Mouse (Mus musculus): Measurements from ENCODE around the gene Baz2b. TPM values are rescaled to one million over a fixed set of nuclear protein-coding genes. Genes with fewer than 3 reads are reported as not detected.

Baz2b gene
- 56.7 and 62.0 TPM in 2 replicates for polyA plus RNA-seq (2015; fragmentation: Nextera tagmentation; extraction: Ambion mirVana)

- Histone ChIP-seq H3K4me1 (replicated peaks; ENCODE audit: control insufficient read depth, insufficient read depth, low read length) (peaks cover 25% of the 10 kb centered on the region), H3K9ac (ENCODE audit: low read length) (peak within 1 kb of the TSS; percentile 96), H3K9me3 (ENCODE audit: control insufficient read depth, low read length) (no peaks in the 10 kb centered on the region), H3K27me3 (ENCODE audit: control insufficient read depth, insufficient read depth, low read depth, low read length) (no peaks in the 10 kb centered on the region), H3K27ac (ENCODE audit: low read length) (peak within 1 kb of the TSS; percentile 87), H3K4me2 (ENCODE audit: low read depth, low read length) (peak within 1 kb of the TSS; percentile 75), H3K4me3 (ENCODE audit: low read length) (peak within 1 kb of the TSS; percentile 94), H3K36me3 (ENCODE audit: control insufficient read depth, insufficient read depth, low read length) (peaks cover 5% of the 10 kb centered on the region; the same call in 1 of the 2 replicates)
- WGBS, result under 1% methylated on average over 60 of the region's 109 CpGs
- ATAC-seq (ENCODE audit: low read depth), result peak; percentile 96
Observed at GRCm38 (mm10) chr2:60209703-60210651, at the start of gene Baz2b, which contains the start of gene March7. Gene Baz2b, minus strand, starts transcription at chr2:60209839. Gene March7, plus strand, starts transcription at chr2:60209887.

GRCm38 (mm10) chr2:60259186-60259585 lies 49.5 kb upstream of the Baz2b start:
- WGBS, result 92% methylated on average over 5 of the region's 5 CpGs
- no peaks in the 10 kb centered on the region for H3K4me1 ChIP-seq (replicated peaks; ENCODE audit: control insufficient read depth, insufficient read depth, low read length)
- H3K36me3 ChIP-seq (ENCODE audit: control insufficient read depth, insufficient read depth, low read length), result peaks cover 6% of the 10 kb centered on the region; the same call in 1 of the 2 replicates
- no peak overlapping the region for H3K9ac ChIP-seq (ENCODE audit: low read length)
- no peak overlapping the region for H3K4me2 ChIP-seq (ENCODE audit: low read depth, low read length)
- no peak for ATAC-seq (ENCODE audit: low read depth)
- H3K9me3 ChIP-seq (ENCODE audit: control insufficient read depth, low read length), result no peaks in the 10 kb centered on the region; the same call in 1 of the 2 replicates
- H3K4me3 ChIP-seq (ENCODE audit: low read length), result no peak overlapping the region
- H3K27me3 ChIP-seq (ENCODE audit: control insufficient read depth, insufficient read depth, low read depth, low read length), result no peaks in the 10 kb centered on the region
- no peak overlapping the region for H3K27ac ChIP-seq (ENCODE audit: low read length)

DNA sequence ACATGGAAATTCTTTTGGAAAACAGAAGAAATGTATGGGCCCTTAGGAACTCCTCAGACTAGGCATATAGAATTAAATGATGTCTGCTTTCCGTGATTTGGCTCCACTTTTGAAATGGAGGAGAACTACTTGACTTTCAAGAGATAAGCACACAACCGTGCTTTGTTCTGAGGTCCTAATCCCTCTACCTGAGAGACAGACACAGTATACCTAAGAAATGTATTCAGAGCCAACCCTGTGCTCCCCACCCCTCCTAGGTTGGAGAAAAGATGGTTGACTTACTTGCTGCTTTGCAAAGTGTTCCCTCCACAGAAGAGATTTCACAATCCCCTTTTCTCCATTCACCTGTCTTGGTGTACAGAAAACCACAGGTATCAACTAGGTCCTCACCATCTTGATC lies 47.1 kb upstream of the Baz2b start:
- WGBS, result 40% methylated on average over 2 of the region's 2 CpGs
- H3K4me1 ChIP-seq (replicated peaks; ENCODE audit: control insufficient read depth, insufficient read depth, low read length), result no peaks in the 10 kb centered on the region

GRCm38 (mm10) chr2:60253506-60253905 lies 43.9 kb upstream of the Baz2b start:
- Histone ChIP-seq H3K27ac (ENCODE audit: low read length) (no peak overlapping the region), H3K4me1 (replicated peaks; ENCODE audit: control insufficient read depth, insufficient read depth, low read length) (no peaks in the 10 kb centered on the region), H3K27me3 (ENCODE audit: control insufficient read depth, insufficient read depth, low read depth, low read length) (no peaks in the 10 kb centered on the region), H3K4me3 (ENCODE audit: low read length) (no peak overlapping the region), H3K9me3 (ENCODE audit: control insufficient read depth, low read length) (no peaks in the 10 kb centered on the region), H3K9ac (ENCODE audit: low read length) (no peak overlapping the region), H3K36me3 (ENCODE audit: control insufficient read depth, insufficient read depth, low read length) (peaks cover 20% of the 10 kb centered on the region), H3K4me2 (ENCODE audit: low read depth, low read length) (no peak overlapping the region)
- no peak for ATAC-seq (ENCODE audit: low read depth)

More for the DNA sequence above, 47.1 kb upstream of the Baz2b start:
- ATAC-seq (ENCODE audit: low read depth), result peak; percentile 65; the same call in 1 of the 2 replicates
- no peak overlapping the region for H3K9ac ChIP-seq (ENCODE audit: low read length)
- H3K4me2 ChIP-seq (ENCODE audit: low read depth, low read length), result no peak overlapping the region
- no peaks in the 10 kb centered on the region; the same call in 1 of the 2 replicates for H3K9me3 ChIP-seq (ENCODE audit: control insufficient read depth, low read length)
- peaks cover 10% of the 10 kb centered on the region; the same call in 1 of the 2 replicates for H3K36me3 ChIP-seq (ENCODE audit: control insufficient read depth, insufficient read depth, low read length)
- no peaks in the 10 kb centered on the region for H3K27me3 ChIP-seq (ENCODE audit: control insufficient read depth, insufficient read depth, low read depth, low read length)
- H3K4me3 ChIP-seq (ENCODE audit: low read length), result no peak overlapping the region
- no peak overlapping the region for H3K27ac ChIP-seq (ENCODE audit: low read length)

GRCm38 (mm10) chr2:60252782-60253181 lies 43.1 kb upstream of the Baz2b start:
- no peaks in the 10 kb centered on the region for H3K9me3 ChIP-seq (ENCODE audit: control insufficient read depth, low read length)
- ATAC-seq (ENCODE audit: low read depth), result no peak
- no peak overlapping the region for H3K27ac ChIP-seq (ENCODE audit: low read length)
- H3K27me3 ChIP-seq (ENCODE audit: control insufficient read depth, insufficient read depth, low read depth, low read length), result no peaks in the 10 kb centered on the region
- no peak overlapping the region for H3K9ac ChIP-seq (ENCODE audit: low read length)
- no peak overlapping the region for H3K4me2 ChIP-seq (ENCODE audit: low read depth, low read length)
- H3K4me3 ChIP-seq (ENCODE audit: low read length), result no peak overlapping the region
- H3K36me3 ChIP-seq (ENCODE audit: control insufficient read depth, insufficient read depth, low read length), result peaks cover 20% of the 10 kb centered on the region
- no peaks in the 10 kb centered on the region for H3K4me1 ChIP-seq (replicated peaks; ENCODE audit: control insufficient read depth, insufficient read depth, low read length)
- WGBS, result 79% methylated on average over 4 of the region's 4 CpGs

DNA sequence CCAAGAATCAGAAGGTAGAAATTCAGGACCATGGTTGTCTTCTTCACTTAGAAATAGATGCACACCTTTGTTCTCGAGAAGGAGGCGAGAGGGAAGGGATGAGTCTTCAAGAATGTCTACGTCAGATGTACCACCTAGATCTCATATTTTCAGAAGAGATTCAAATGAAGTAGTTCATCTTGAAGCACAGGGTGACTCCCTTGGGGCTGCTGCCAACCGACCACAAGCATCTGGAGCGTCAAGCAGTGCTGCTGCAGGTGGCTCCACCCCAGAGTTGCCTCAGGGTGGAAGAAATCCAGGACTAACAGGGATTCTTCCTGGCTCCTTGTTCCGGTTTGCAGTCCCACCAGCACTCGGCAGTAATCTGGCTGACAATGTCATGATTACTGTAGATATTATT lies 24.9 kb upstream of the Baz2b start:
- Histone ChIP-seq H3K4me3 (ENCODE audit: low read length) (no peak overlapping the region), H3K27me3 (ENCODE audit: control insufficient read depth, insufficient read depth, low read depth, low read length) (no peaks in the 10 kb centered on the region), H3K36me3 (ENCODE audit: control insufficient read depth, insufficient read depth, low read length) (peaks cover 47% of the 10 kb centered on the region), H3K4me1 (replicated peaks; ENCODE audit: control insufficient read depth, insufficient read depth, low read length) (no peaks in the 10 kb centered on the region), H3K9ac (ENCODE audit: low read length) (no peak overlapping the region), H3K9me3 (ENCODE audit: control insufficient read depth, low read length) (no peaks in the 10 kb centered on the region), H3K27ac (ENCODE audit: low read length) (no peak overlapping the region), H3K4me2 (ENCODE audit: low read depth, low read length) (no peak overlapping the region)
- WGBS, result 86% methylated on average over 7 of the region's 7 CpGs
- ATAC-seq (ENCODE audit: low read depth), result no peak

GRCm38 (mm10) chr2:60233147-60233546 lies 23.5 kb upstream of the Baz2b start:
- Histone ChIP-seq H3K4me3 (ENCODE audit: low read length) (no peak overlapping the region), H3K27ac (ENCODE audit: low read length) (no peak overlapping the region), H3K4me2 (ENCODE audit: low read depth, low read length) (no peak overlapping the region), H3K27me3 (ENCODE audit: control insufficient read depth, insufficient read depth, low read depth, low read length) (no peaks in the 10 kb centered on the region), H3K9ac (ENCODE audit: low read length) (no peak overlapping the region), H3K4me1 (replicated peaks; ENCODE audit: control insufficient read depth, insufficient read depth, low read length) (no peaks in the 10 kb centered on the region), H3K36me3 (ENCODE audit: control insufficient read depth, insufficient read depth, low read length) (peaks cover 40% of the 10 kb centered on the region), H3K9me3 (ENCODE audit: control insufficient read depth, low read length) (no peaks in the 10 kb centered on the region)
- ATAC-seq (ENCODE audit: low read depth), result no peak
- 52% methylated on average over 2 of the region's 2 CpGs for WGBS

DNA sequence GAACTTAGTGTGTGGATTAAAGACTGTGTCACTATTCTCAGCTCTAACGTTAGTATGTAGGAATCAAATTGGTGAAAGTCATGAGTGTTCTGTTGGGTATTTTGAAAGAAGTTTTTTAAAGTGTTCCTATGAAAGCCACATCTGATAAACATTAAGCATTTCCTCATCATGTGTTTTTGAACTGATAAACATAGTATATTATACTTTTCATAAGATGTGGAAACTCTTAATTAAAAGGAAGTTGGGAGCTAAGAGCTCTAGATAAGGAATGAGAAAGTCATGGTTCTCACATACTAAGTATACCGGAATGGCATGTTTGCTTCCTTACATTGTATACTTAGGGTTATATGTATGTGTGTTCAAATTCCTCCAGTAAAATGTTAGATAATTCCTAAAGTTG lies 20.7 kb upstream of the Baz2b start:
- Histone ChIP-seq H3K36me3 (ENCODE audit: control insufficient read depth, insufficient read depth, low read length) (peaks cover 27% of the 10 kb centered on the region), H3K27ac (ENCODE audit: low read length) (no peak overlapping the region), H3K4me3 (ENCODE audit: low read length) (no peak overlapping the region), H3K9me3 (ENCODE audit: control insufficient read depth, low read length) (no peaks in the 10 kb centered on the region), H3K27me3 (ENCODE audit: control insufficient read depth, insufficient read depth, low read depth, low read length) (no peaks in the 10 kb centered on the region), H3K9ac (ENCODE audit: low read length) (no peak overlapping the region), H3K4me1 (replicated peaks; ENCODE audit: control insufficient read depth, insufficient read depth, low read length) (no peaks in the 10 kb centered on the region), H3K4me2 (ENCODE audit: low read depth, low read length) (no peak overlapping the region)
- ATAC-seq (ENCODE audit: low read depth), result no peak
- WGBS, result 81% methylated on average over 2 of the region's 2 CpGs

DNA sequence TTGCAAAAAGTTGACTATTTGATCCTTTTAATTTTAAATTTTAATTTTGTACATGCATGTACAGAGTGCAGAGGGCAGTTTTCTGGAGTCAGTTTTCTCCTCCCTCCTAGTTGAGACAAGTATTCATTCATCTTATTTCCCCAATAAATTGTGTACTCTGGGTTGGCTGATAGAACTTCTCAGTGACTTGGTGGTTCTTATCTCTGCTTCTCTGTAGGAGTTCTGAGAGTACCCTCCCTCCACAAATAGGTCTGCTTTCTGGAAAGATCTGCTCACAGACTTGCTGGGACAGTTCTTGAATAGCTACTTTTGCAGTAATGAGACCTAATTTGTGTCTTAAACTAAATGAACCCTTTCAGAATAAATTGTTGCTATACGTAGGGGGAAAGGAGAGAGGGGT lies 18.8 kb upstream of the Baz2b start:
- no peak overlapping the region for H3K9ac ChIP-seq (ENCODE audit: low read length)
- no peaks in the 10 kb centered on the region for H3K27me3 ChIP-seq (ENCODE audit: control insufficient read depth, insufficient read depth, low read depth, low read length)
- H3K9me3 ChIP-seq (ENCODE audit: control insufficient read depth, low read length), result no peaks in the 10 kb centered on the region
- H3K4me1 ChIP-seq (replicated peaks; ENCODE audit: control insufficient read depth, insufficient read depth, low read length), result no peaks in the 10 kb centered on the region
- no peak overlapping the region for H3K4me2 ChIP-seq (ENCODE audit: low read depth, low read length)
- H3K4me3 ChIP-seq (ENCODE audit: low read length), result no peak overlapping the region
- 82% methylated on average over 1 of the region's 1 CpGs for WGBS
- no peak for ATAC-seq (ENCODE audit: low read depth)
- no peak overlapping the region for H3K27ac ChIP-seq (ENCODE audit: low read length)
- peaks cover 16% of the 10 kb centered on the region for H3K36me3 ChIP-seq (ENCODE audit: control insufficient read depth, insufficient read depth, low read length)
